Mouse (Mus musculus): ENCODE data around the gene Bfsp2. TPM values are rescaled to one million over a fixed set of nuclear protein-coding genes. Genes with fewer than 3 reads are reported as not detected.
A peak's percentile ranks its signal among the peaks of the same experiment; 100 is the strongest.

The Bfsp2 gene
- polyA plus RNA-seq (2016; fragmentation: Nextera tagmentation; extraction: Ambion mirVana): 0.39 and 0.74 TPM in 2 replicates

DNA sequence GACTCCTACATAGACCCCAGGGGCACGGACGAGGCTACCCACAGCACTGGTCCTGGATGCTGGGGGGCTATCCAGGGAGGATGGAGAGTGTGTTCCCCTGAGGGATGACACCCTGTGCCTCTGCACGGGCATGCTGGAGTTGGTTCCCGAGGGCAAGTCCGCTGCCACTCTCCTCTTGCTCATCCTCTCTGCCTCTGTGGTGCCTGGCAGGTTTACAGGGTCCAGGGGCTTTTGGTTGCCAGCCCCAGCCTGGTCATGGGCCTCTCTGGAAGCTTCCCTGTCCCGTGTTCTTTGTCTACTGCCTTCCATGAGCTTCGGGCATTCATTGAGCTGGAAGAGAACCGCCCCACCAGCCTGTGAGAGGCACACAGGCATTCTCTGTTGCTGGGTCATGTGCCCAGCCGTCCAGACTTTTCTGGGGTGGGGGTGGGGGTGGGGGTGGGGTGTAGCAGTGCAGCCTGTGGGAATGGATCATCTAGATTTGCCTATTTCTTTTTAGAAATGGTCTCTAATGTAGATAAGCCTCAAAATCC lies at the start of gene Bfsp2:
Bfsp2 (minus strand) TSS at position 377 of the 533 bp plus-strand sequence.
- H3K4me1 ChIP-seq: peaks cover 36% of the 10 kb centered on the region
- DNase-seq (ENCODE audit: low spot score): no peak
- H3K9me3 ChIP-seq: no peaks in the 10 kb centered on the region
- no peak within 1 kb of the TSS for H3K4me3 ChIP-seq
- no peaks in the 10 kb centered on the region for H3K27me3 ChIP-seq (ENCODE audit: insufficient read depth, poor library complexity, severe bottlenecking)
- WGBS: 73% methylated on average over 9 of the region's 9 CpGs
- peaks cover 9% of the 10 kb centered on the region; the same call in 1 of the 2 replicates for H3K36me3 ChIP-seq
- peak within 1 kb of the TSS; percentile 81 for H3K27ac ChIP-seq

DNA sequence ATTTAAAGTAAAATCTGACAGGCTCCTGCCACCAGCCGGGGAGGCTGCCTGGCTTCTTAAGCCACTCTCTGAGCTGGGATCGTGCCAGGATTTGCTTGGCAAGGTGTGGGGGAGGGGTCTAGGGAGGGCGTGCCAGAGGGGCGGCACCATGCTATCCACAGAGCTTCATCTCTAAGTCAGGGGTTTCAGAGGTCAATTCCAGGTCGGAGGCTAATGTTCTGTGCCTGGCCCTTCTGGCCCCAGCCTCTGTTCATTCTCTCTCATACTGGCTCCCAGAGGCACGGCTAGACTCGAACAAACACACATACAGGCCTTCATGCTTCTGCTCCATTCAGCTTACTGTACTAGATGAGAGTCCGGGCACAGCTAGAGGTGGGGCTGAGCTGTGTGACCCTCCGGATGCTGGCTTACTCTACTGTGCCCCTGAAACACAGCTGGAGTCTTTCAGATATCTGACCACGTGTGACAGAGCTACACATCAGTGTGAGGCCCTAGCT lies 44.9 kb upstream of the Bfsp2 start:
- Histone ChIP-seq H3K9me3 (no peaks in the 10 kb centered on the region), H3K27me3 (ENCODE audit: insufficient read depth, poor library complexity, severe bottlenecking) (no peaks in the 10 kb centered on the region), H3K4me3 (peak overlapping the region; percentile 12; the same call in 1 of the 2 replicates), H3K4me1 (peaks cover 32% of the 10 kb centered on the region), H3K36me3 (peaks cover 7% of the 10 kb centered on the region; the same call in 1 of the 2 replicates), H3K27ac (peak overlapping the region; percentile 74)
- DNase-seq (ENCODE audit: low spot score): no peak
- WGBS: 30% methylated on average over 10 of the region's 10 CpGs

DNA sequence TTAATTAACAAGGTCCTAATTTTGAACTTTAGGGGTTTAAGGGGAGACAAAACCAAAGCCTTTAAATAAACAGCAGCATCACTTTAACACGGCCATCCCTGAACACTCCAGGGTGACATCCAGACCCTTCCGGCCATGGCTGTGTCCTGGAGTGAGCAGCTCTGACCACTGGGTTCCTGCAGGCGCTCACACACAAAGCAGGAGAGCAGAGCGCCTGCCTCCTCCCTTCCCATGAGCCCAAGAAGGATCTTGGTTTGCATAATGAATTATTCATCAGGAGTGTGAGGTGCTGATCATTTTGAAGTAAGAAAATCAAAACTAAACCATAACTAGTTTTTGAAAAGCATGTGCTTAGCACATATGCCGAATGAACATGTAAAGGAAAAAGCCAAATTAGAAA lies 44.4 kb upstream of the Bfsp2 start:
- Histone ChIP-seq H3K27me3 (ENCODE audit: insufficient read depth, poor library complexity, severe bottlenecking) (no peaks in the 10 kb centered on the region), H3K36me3 (peaks cover 7% of the 10 kb centered on the region; the same call in 1 of the 2 replicates), H3K27ac (no peak overlapping the region), H3K9me3 (no peaks in the 10 kb centered on the region), H3K4me1 (peaks cover 32% of the 10 kb centered on the region), H3K4me3 (no peak overlapping the region)
- 40% methylated on average over 5 of the region's 5 CpGs for WGBS
- no peak for DNase-seq (ENCODE audit: low spot score)

DNA sequence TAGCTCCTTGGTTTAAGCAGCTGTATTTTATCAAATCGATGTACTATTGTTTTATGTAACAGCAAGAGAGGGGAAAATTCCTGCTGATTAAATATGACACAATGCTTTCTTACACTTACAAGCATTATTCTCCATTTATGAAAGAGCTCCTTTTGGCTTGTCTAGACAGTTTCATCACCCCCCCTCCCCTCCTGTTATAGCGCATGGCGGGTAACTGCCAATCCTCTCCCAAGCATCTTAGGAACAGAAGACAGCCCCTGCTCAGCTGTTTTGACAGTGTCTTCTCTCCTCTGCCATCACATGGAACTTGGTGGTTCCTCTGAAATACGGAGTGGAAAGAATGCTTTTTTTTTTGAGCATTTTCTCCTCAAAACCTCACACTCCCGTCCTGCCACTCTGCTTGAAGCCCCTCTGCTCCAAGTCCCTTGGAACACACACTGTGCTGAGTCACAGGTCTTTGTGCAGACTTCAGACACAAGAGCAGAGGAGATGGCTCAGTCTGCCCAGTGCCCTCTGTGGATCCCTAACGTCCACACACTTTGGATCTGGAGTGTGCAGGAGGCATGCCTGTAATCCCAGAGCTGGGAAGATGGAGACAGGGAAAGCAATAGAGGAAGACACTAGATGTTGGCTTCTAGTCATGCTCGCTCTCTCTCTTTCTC lies 43.7 kb upstream of the Bfsp2 start:
- H3K9me3 ChIP-seq: no peaks in the 10 kb centered on the region
- 70% methylated on average over 7 of the region's 7 CpGs for WGBS
- H3K27ac ChIP-seq: no peak overlapping the region
- H3K4me1 ChIP-seq: peaks cover 32% of the 10 kb centered on the region
- H3K4me3 ChIP-seq: no peak overlapping the region
- DNase-seq (ENCODE audit: low spot score): no peak
- H3K36me3 ChIP-seq: peaks cover 11% of the 10 kb centered on the region; the same call in 1 of the 2 replicates
- H3K27me3 ChIP-seq (ENCODE audit: insufficient read depth, poor library complexity, severe bottlenecking): no peaks in the 10 kb centered on the region

DNA sequence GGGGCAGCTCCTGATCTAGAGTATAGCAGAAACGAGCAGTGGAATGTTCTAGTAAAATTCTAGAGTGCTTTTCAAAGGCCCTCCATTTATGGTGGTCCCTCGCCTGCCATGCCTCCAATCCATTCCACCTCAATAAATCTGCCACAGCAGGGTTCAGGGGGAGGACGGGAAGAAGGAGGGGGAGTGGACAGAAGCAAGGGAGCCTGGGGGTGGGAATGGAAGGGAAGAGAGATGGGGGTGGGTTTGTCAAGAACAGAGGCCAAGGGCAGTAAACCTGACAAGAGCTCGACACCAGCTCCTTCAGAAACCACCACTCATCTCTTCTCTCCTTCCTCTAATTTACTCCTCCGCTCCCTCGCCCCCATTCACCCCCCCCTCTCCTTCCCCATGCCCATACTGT lies 42.8 kb upstream of the Bfsp2 start:
- no peak for DNase-seq (ENCODE audit: low spot score)
- no peaks in the 10 kb centered on the region for H3K9me3 ChIP-seq
- 0 out of 2 replicates have a peak overlapping the region, but pooled peaks have one; percentile 29 for H3K27ac ChIP-seq
- peaks cover 32% of the 10 kb centered on the region for H3K4me1 ChIP-seq
- no peaks in the 10 kb centered on the region for H3K27me3 ChIP-seq (ENCODE audit: insufficient read depth, poor library complexity, severe bottlenecking)
- H3K36me3 ChIP-seq: peaks cover 14% of the 10 kb centered on the region; the same call in 1 of the 2 replicates
- 66% methylated on average over 6 of the region's 6 CpGs for WGBS
- H3K4me3 ChIP-seq: no peak overlapping the region

DNA sequence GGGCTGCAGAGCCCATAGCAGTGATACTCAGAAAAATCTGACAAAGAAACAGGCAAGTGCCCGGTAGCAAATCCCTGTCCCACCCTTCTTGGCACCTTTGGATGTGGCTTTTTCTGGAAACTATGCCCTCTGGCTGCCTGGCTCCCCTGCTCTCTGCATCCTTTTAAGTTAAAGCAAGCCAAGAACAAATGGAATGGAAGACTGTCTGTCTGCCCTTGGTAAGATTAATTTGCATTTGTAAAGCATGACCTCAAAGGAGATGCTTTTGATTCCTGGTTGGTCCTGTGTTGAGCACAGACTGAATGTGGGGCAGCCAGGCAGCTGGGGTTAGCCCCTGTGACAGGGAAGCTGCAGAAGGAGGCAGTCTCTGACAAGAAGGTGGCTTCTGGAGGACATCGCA lies 33.7 kb upstream of the Bfsp2 start:
- no peaks in the 10 kb centered on the region for H3K9me3 ChIP-seq
- no peaks in the 10 kb centered on the region for H3K27me3 ChIP-seq (ENCODE audit: insufficient read depth, poor library complexity, severe bottlenecking)
- H3K4me1 ChIP-seq: no peaks in the 10 kb centered on the region
- no peak overlapping the region for H3K4me3 ChIP-seq
- no peak for DNase-seq (ENCODE audit: low spot score)
- WGBS: 77% methylated on average over 2 of the region's 2 CpGs
- H3K36me3 ChIP-seq: peaks cover 14% of the 10 kb centered on the region; the same call in 1 of the 2 replicates
- H3K27ac ChIP-seq: no peak overlapping the region

DNA sequence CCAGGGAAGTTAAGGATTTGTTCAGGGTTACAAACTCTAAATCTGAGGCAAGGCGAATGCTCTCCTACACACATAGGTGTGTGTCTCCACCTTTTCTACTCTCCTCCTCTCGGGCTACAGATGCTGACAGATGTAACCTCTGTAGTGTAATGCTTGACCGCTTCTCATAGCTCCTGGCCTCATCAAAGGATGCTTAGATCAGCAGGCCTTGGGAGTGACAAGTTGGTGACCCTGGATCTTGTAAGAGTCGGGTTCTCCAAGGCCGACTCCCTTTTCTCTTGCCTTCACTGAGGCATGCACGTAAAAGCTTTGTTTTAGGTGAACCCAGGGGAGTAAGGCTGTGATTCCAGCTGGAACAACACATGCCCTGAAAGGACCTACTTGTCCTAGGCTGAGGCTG lies 32.0 kb upstream of the Bfsp2 start:
- no peak for DNase-seq (ENCODE audit: low spot score)
- Histone ChIP-seq H3K27me3 (ENCODE audit: insufficient read depth, poor library complexity, severe bottlenecking) (no peaks in the 10 kb centered on the region), H3K9me3 (no peaks in the 10 kb centered on the region), H3K4me3 (no peak overlapping the region), H3K4me1 (0 out of 2 replicates have a peak, but pooled peaks cover 5% of the 10 kb centered on the region), H3K36me3 (peaks cover 11% of the 10 kb centered on the region; the same call in 1 of the 2 replicates), H3K27ac (no peak overlapping the region)
- 81% methylated on average over 6 of the region's 6 CpGs for WGBS

DNA sequence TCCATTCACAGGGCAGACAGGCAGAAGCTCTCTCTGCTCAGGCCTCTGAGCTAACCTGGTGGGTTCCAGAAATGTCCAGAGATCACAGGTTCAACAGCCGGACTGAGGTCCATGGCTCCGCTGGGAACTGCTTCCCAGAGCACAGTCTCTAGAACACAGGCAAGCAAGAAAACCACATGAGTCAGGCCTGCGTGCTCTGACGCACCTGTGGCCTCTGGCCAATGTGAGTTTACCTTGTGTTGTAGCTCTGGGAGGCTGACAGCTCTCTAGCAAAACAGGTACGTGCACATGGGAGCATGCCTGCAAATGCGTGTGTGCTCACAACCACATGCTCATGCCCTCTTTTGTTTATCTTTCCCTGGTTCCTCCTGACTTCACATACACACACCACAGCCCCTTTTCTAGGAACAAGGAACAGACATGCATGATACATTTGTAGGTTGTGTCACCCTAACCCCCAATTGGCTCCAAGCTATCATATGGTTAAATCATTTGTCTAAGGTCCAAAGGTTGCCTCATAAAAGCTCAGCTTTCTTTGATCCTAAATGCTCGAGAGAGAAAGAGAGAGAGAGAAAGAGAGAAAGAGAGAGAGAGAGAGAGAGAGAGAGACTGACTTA lies 26.9 kb upstream of the Bfsp2 start:
- Histone ChIP-seq H3K4me1 (peaks cover 20% of the 10 kb centered on the region), H3K36me3 (peaks cover 9% of the 10 kb centered on the region; the same call in 1 of the 2 replicates), H3K4me3 (no peak overlapping the region), H3K27me3 (ENCODE audit: insufficient read depth, poor library complexity, severe bottlenecking) (no peaks in the 10 kb centered on the region), H3K9me3 (no peaks in the 10 kb centered on the region), H3K27ac (no peak overlapping the region)
- WGBS: 82% methylated on average over 7 of the region's 7 CpGs
- DNase-seq (ENCODE audit: low spot score): no peak

DNA sequence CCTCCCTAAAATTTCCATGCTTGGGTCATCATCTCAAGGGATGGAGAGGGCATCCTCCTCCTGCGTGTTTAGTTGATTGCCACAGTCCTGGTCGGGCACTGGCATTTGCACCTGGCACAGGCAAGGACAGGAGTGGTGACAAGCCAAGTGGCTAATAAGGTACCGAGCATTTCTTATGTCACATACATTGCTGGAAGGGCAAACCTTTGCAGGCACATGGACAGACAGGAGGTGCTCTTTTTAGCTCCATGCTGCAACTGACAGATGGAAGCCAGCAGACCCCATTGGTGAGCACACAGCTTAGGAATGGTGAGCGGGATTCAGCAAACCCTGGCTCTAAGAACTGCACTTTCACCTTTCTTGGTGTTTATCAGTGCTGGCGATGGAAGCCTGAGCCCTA lies 24.8 kb upstream of the Bfsp2 start:
- Histone ChIP-seq H3K4me1 (peaks cover 30% of the 10 kb centered on the region), H3K9me3 (no peaks in the 10 kb centered on the region), H3K27me3 (ENCODE audit: insufficient read depth, poor library complexity, severe bottlenecking) (no peaks in the 10 kb centered on the region), H3K27ac (no peak overlapping the region), H3K36me3 (peaks cover 10% of the 10 kb centered on the region; the same call in 1 of the 2 replicates), H3K4me3 (no peak overlapping the region)
- DNase-seq (ENCODE audit: low spot score): no peak
- 71% methylated on average over 5 of the region's 5 CpGs for WGBS

DNA sequence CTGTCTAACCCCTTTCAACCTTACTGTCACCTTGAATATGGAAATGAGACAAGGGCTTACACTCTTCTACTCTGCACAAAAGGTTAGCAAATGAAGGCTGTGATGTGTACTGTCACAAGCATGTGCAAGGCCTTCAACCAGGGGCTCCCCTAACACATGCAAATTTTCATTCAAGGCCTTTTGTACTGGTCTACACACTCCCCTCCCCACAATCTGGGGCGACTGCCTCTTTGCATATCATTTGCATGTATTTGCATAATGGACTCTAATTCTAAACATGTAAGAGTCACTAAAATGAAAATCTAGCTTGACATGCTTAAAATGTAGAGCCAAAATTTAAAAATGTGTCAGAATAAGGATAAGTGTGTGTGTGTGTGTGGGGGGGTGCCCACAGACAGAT lies 24.4 kb upstream of the Bfsp2 start:
- Histone ChIP-seq H3K27ac (no peak overlapping the region), H3K9me3 (no peaks in the 10 kb centered on the region), H3K27me3 (ENCODE audit: insufficient read depth, poor library complexity, severe bottlenecking) (no peaks in the 10 kb centered on the region), H3K4me3 (no peak overlapping the region), H3K36me3 (peaks cover 14% of the 10 kb centered on the region), H3K4me1 (peaks cover 30% of the 10 kb centered on the region)
- no peak for DNase-seq (ENCODE audit: low spot score)
- WGBS: 94% methylated on average over 1 of the region's 1 CpGs

DNA sequence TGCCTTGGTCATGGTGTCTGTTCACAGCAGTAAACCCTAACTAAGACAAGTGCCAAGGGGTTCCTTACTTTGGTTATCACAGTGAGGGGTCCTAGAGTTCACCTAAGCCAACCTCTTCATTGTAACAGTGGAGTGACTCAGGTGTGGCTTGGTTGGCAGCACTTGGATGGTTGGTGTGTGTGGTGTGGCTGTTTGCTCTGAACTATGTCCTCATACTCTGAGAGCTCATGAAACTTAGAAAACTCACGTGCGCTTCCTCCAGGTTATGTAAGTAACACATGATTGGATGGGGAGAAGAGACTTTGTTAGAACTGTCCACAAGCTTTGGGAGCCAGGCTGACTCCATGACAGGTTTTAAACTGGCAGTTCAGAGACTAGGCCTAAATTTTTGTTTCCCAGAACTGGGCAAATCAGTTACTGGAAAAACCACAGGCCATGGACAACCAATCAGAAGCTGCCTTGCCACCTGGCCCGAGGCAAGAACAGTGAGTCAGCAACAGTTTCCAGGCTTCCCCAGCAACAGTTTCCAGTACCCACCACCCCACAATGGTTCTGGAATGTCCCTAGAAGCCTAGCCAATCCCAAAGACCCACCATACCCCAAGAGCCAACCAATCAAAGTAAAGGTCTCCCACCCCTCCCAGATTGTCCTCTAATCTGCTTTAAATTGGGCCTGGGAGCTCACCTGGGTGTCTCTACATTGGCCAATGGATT lies 23.5 kb upstream of the Bfsp2 start:
- WGBS: 85% methylated on average over 3 of the region's 3 CpGs
- H3K9me3 ChIP-seq: no peaks in the 10 kb centered on the region
- H3K4me3 ChIP-seq: no peak overlapping the region
- peaks cover 36% of the 10 kb centered on the region for H3K4me1 ChIP-seq
- no peak overlapping the region for H3K27ac ChIP-seq
- peaks cover 23% of the 10 kb centered on the region for H3K36me3 ChIP-seq
- H3K27me3 ChIP-seq (ENCODE audit: insufficient read depth, poor library complexity, severe bottlenecking): no peaks in the 10 kb centered on the region
- DNase-seq (ENCODE audit: low spot score): no peak

DNA sequence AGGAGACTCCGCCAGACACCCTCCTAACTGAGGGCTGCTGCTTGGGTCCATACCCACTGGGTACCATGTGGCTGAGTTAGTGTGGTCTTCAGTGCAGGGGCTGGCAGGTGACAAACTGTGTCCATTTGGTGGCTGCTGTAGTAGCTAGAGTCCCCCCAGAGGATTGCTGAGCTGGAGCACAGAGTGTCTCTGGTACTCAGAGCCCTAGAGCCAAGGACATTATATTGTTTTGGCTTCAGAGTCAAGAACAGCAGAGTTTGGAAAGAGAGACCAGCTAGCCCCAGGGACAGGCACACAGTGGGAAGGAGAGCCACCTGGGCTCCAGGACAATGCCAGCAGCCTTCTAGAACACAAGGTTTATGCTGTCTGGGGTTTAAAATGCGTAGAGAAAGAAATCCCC lies 22.4 kb upstream of the Bfsp2 start:
- Histone ChIP-seq H3K27ac (peak overlapping the region; percentile 73), H3K4me1 (peaks cover 33% of the 10 kb centered on the region), H3K4me3 (no peak overlapping the region), H3K9me3 (no peaks in the 10 kb centered on the region), H3K36me3 (peaks cover 32% of the 10 kb centered on the region), H3K27me3 (ENCODE audit: insufficient read depth, poor library complexity, severe bottlenecking) (no peaks in the 10 kb centered on the region)
- WGBS: 81% methylated on average over 2 of the region's 2 CpGs
- DNase-seq (ENCODE audit: low spot score): no peak
